Mouse (Mus musculus) CH12.LX (cell line): Measurements from ENCODE around the gene Gmfg. TPM values are rescaled to one million over a fixed set of nuclear protein-coding genes. Genes with fewer than 3 reads are reported as not detected.

ENCODE experiments used
- DNase-seq: peaks from one replicate; pipeline ENCODE4 v3.0.0-alpha.2; 2013; ENCODE audit errors: extremely low read depth
- H3K27ac ChIP-seq: 2 replicates; pipeline ENCODE4 v1.5.1; 2012; ENCODE audit warnings: low read depth, mild to moderate bottlenecking, control low read depth, moderate library complexity; ENCODE audit not compliant: insufficient read depth
- H3K27me3 ChIP-seq: replicated peaks from 2 replicates; pipeline ENCODE3; 2012; ENCODE audit warnings: inconsistent platforms
- H3K36me3 ChIP-seq, 2 experiments: replicated peaks in 1 of 2; 2 replicates each; pipeline versions ENCODE3 to v1.6.1; 2012; ENCODE audit warnings: inconsistent platforms in 1 of 2, low read length in 1 of 2, mild to moderate bottlenecking in 1 of 2, mixed read lengths in 1 of 2, moderate library complexity in 1 of 2; ENCODE audit not compliant: control insufficient read depth in 1 of 2, insufficient read depth in 1 of 2
- H3K4me1 ChIP-seq, 2 experiments: 2 replicates each; pipeline ENCODE4 v1.6.1; 2012; ENCODE audit warnings: inconsistent platforms in 1 of 2, moderate library complexity in 1 of 2; ENCODE audit not compliant: insufficient read depth in 2 of 2, control insufficient read depth in 1 of 2
- H3K4me2 ChIP-seq: 2 replicates; pipeline ENCODE4 v1.6.1; 2012; ENCODE audit warnings: low read depth, mild to moderate bottlenecking, control low read depth; ENCODE audit not compliant: poor library complexity, insufficient read depth, severe bottlenecking
- H3K4me3 ChIP-seq, 3 experiments: fragments of 150-350 bp in 1 of 3; sonication (generic) in 1 of 3; replicated peaks in 1 of 3; 2 replicates each; pipeline versions ENCODE3 to v1.5.1; 2011 to 2012; ENCODE audit warnings: low read depth in 2 of 3, low read length in 2 of 3, mild to moderate bottlenecking in 2 of 3, moderate library complexity in 2 of 3, control low read depth in 1 of 3, improper control_type of control experiment in 1 of 3, inconsistent platforms in 1 of 3, mixed read lengths in 1 of 3; ENCODE audit not compliant: poor library complexity in 1 of 3
- H3K79me2 ChIP-seq: replicated peaks from 2 replicates; pipeline ENCODE4 v1.6.1; 2012; ENCODE audit warnings: mild to moderate bottlenecking, moderate library complexity; ENCODE audit not compliant: control insufficient read depth, poor library complexity, insufficient read depth, severe bottlenecking; ENCODE audit errors: extremely low read depth
- H3K9ac ChIP-seq: 2 replicates; pipeline ENCODE4 v1.6.1; 2012; ENCODE audit warnings: low read depth, mild to moderate bottlenecking, control low read depth, moderate library complexity; ENCODE audit not compliant: insufficient read depth
- H3K9me3 ChIP-seq: replicated peaks from 2 replicates; pipeline ENCODE3; 2012; ENCODE audit warnings: low read length, inconsistent platforms, mixed read lengths
- BHLHE40 ChIP-seq: IDR thresholded peaks from 2 replicates; pipeline ENCODE4 v1.6.1; 2011; ENCODE audit warnings: mild to moderate bottlenecking, low read depth, low read length, improper control_type of control experiment
- CHD2 ChIP-seq: IDR thresholded peaks from 2 replicates; pipeline ENCODE4 v1.6.1; 2011; ENCODE audit warnings: low read length, improper control_type of control experiment
- CTCF ChIP-seq, 2 experiments: IDR thresholded peaks in 1 of 2; conservative IDR thresholded peaks in 1 of 2; 2 replicates each; pipeline ENCODE4 v1.5.1; 2011 to 2012; ENCODE audit warnings: low read depth in 2 of 2, low read length in 2 of 2, improper control_type of control experiment in 1 of 2, inconsistent platforms in 1 of 2, mild to moderate bottlenecking in 1 of 2, moderate library complexity in 1 of 2
- ELF1 ChIP-seq: IDR thresholded peaks from 2 replicates; pipeline ENCODE4 v1.6.1; 2014; ENCODE audit warnings: low read depth, mild to moderate bottlenecking, inconsistent platforms, low read length, improper control_type of control experiment
- ETS1 ChIP-seq: conservative IDR thresholded peaks from 2 replicates; pipeline ENCODE4 v1.6.1; 2012; ENCODE audit warnings: low read depth, mild to moderate bottlenecking, inconsistent platforms, low read length, improper control_type of control experiment, moderate library complexity
- JUN ChIP-seq: IDR thresholded peaks from 2 replicates; pipeline ENCODE4 v1.6.1; 2011; ENCODE audit warnings: low read depth, mild to moderate bottlenecking, low read length, improper control_type of control experiment, moderate library complexity; ENCODE audit not compliant: insufficient read depth
- JUND ChIP-seq: conservative IDR thresholded peaks from 2 replicates; pipeline ENCODE4 v1.6.1; 2011; ENCODE audit warnings: low read depth, low read length, improper control_type of control experiment
- KAT2A ChIP-seq: IDR thresholded peaks from 2 replicates; pipeline ENCODE4 v1.6.1; 2012; ENCODE audit warnings: low read length, improper control_type of control experiment, inconsistent platforms; ENCODE audit not compliant: insufficient replicate concordance
- MAFK ChIP-seq: IDR thresholded peaks from 2 replicates; pipeline ENCODE4 v1.6.1; 2011; ENCODE audit warnings: low read length, improper control_type of control experiment; ENCODE audit not compliant: insufficient replicate concordance
- MAX ChIP-seq: IDR thresholded peaks from 2 replicates; pipeline ENCODE4 v1.6.1; 2011; ENCODE audit warnings: low read length, improper control_type of control experiment
- MAZ ChIP-seq: IDR thresholded peaks from 2 replicates; pipeline ENCODE4 v1.6.1; 2012; ENCODE audit warnings: low read depth, mild to moderate bottlenecking, inconsistent platforms, low read length, improper control_type of control experiment, moderate library complexity
- NELFE ChIP-seq: IDR thresholded peaks from 2 replicates; pipeline ENCODE4 v1.6.1; 2011; ENCODE audit warnings: low read depth, low read length, improper control_type of control experiment
- POLR2A ChIP-seq: IDR thresholded peaks from 2 replicates; pipeline ENCODE4 v1.6.1; 2011; ENCODE audit warnings: low read depth, mild to moderate bottlenecking, improper control_type of control experiment, low read length
- RAD21 ChIP-seq: IDR thresholded peaks from 2 replicates; pipeline ENCODE4 v1.6.1; 2011; ENCODE audit warnings: low read depth, mild to moderate bottlenecking, low read length, improper control_type of control experiment, moderate library complexity
- RCOR1 ChIP-seq: conservative IDR thresholded peaks from 2 replicates; pipeline ENCODE4 v1.6.1; 2012; ENCODE audit warnings: low read depth, mild to moderate bottlenecking, inconsistent platforms, low read length, improper control_type of control experiment
- SMC3 ChIP-seq: IDR thresholded peaks from 2 replicates; pipeline ENCODE4 v1.6.1; 2011; ENCODE audit warnings: low read depth, low read length, improper control_type of control experiment
- TBP ChIP-seq: conservative IDR thresholded peaks from 2 replicates; pipeline ENCODE4 v1.6.1; 2011; ENCODE audit warnings: low read depth, low read length, improper control_type of control experiment
- USF1 ChIP-seq: IDR thresholded peaks from 2 replicates; pipeline ENCODE4 v1.6.1; 2014; ENCODE audit warnings: low read depth, mild to moderate bottlenecking, inconsistent platforms, low read length, improper control_type of control experiment
- USF2 ChIP-seq: conservative IDR thresholded peaks from 2 replicates; pipeline ENCODE4 v1.6.1; 2011; ENCODE audit warnings: low read depth, low read length, improper control_type of control experiment
- ZKSCAN1 ChIP-seq: IDR thresholded peaks from 2 replicates; pipeline ENCODE4 v1.6.1; 2012; ENCODE audit warnings: low read depth, inconsistent platforms, low read length, improper control_type of control experiment, borderline replicate concordance
- ZMIZ1 ChIP-seq: IDR thresholded peaks from 2 replicates; pipeline ENCODE4 v1.6.1; 2012; ENCODE audit warnings: low read depth, mild to moderate bottlenecking, inconsistent platforms, low read length, improper control_type of control experiment
- ZNF384 ChIP-seq: IDR thresholded peaks from 2 replicates; pipeline ENCODE4 v1.6.1; 2012; ENCODE audit warnings: low read depth, low read length, improper control_type of control experiment, inconsistent platforms
- dilution Hi-C: fragments of 300-500 bp; cut with MboI; formaldehyde crosslinking; loops from 2 replicates; pipeline ENCODE4 v1.14.3; 2020; ENCODE audit warnings: low sequenced_read_pairs; ENCODE audit not compliant: extremely low pct_unique_long_range_greater_than_20kb, extremely low pct_ligation_motif_present
- in situ Hi-C: fragments of 300-500 bp; cut with MboI; formaldehyde crosslinking; loops from 3 replicates; pipeline ENCODE4 v1.14.3; 2019; ENCODE audit warnings: low sequenced_read_pairs, low pct_ligation_motif_present, low pct_unique_long_range_greater_than_20kb, mixed read lengths
- polyA plus RNA-seq: library from polyadenylated mRNA; unstranded; fragments of >175 nt; gene quantifications from 2 replicates; pipeline ENCODE4 v1.2.1, GENCODE M21; 2012; ENCODE audit warnings: low read depth; ENCODE audit not compliant: insufficient read length
- total RNA-seq, 2 experiments: library from RNA; depleted of rRNA; stranded (reverse); fragments of 300-350 nt in 1 of 2; fragments of >200 nt in 1 of 2; gene quantifications; 2 replicates each; pipeline ENCODE4 v1.2.3; 2012 to 2014

The Gmfg gene
- total and polyA plus RNA-seq, 3 experiments = 45.1 to 87.9 (median 52.3) TPM

DNA sequence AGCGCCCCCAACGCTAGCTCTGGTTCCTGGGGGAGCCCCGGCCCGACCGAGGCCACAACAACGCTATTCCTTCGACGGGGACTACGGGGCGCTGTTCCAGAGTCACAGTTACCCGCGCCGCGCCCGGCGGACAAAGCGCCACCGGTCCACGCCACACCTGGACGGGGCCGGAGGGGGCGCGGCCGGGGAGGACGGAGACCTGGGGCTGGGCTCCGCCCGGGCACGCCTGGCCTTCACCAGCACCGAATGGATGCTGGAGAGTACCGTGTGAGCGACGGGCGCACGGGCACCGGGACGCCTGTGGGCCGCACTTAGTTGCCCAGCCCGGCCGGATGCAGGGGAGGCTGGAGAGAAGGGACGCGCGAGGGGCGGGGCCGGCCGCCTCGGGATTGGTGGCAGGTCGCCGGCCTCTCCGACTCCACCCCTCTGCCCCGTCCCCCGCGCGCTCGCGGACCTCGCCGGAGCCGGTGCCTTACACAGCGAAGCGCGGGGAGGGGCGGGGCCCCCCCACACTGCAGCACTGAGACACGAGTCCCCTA, 30.0 kb downstream of the Gmfg start:
- dilution Hi-C loops = no loop called here
- Histone ChIP-seq H3K27me3 (peaks cover 3% of the 10 kb centered on the region), H3K27ac (no peak overlapping the region), H3K9ac (no peak overlapping the region), H3K4me2 (no peak overlapping the region), H3K9me3 (no peaks in the 10 kb centered on the region), H3K79me2 (no peaks in the 10 kb centered on the region), H3K4me1 (peaks cover 7 to 29% of the 10 kb centered on the region in 2 experiments; a peak in 3 of 4 replicates), H3K36me3 (peaks cover 7 to 8% of the 10 kb centered on the region in 2 experiments), H3K4me3 (no peak overlapping the region)
- TF ChIP-seq BHLHE40 = no peak
- TF ChIP-seq RCOR1 = no peak
- no peak for TF ChIP-seq MAFK
- TF ChIP-seq TBP = no peak
- TF ChIP-seq MAX = no peak
- no peak for TF ChIP-seq NELFE
- no peak for TF ChIP-seq ZKSCAN1
- TF ChIP-seq ZMIZ1 = no peak
- no peak for TF ChIP-seq USF2
- no peak for TF ChIP-seq ETS1
- TF ChIP-seq ZNF384 = no peak
- no peak for TF ChIP-seq JUND
- no peak for TF ChIP-seq CHD2
- TF ChIP-seq MAZ = no peak
- no peak for TF ChIP-seq KAT2A
- no peak for TF ChIP-seq ELF1
- TF ChIP-seq JUN = no peak
- no peak for TF ChIP-seq USF1
- in situ Hi-C loops = no loop called here
- no peak for DNase-seq

GRCm38 (mm10) chr7:28476191-28476590, 38.9 kb downstream of the Gmfg start:
- in situ Hi-C loops = no loop called here
- H3K4me1 ChIP-seq = peaks cover 9 to 15% of the 10 kb centered on the region in 2 experiments; a peak in 3 of 4 replicates
- H3K36me3 ChIP-seq = no peaks in the 10 kb centered on the region
- no peak overlapping the region for H3K4me2 ChIP-seq
- H3K9ac ChIP-seq = no peak overlapping the region
- dilution Hi-C loops = no loop called here
- H3K9me3 ChIP-seq = peaks cover 2% of the 10 kb centered on the region
- no peak for DNase-seq
- TF ChIP-seq CHD2 (no peak), CTCF (conservative IDR thresholded peaks at IDR 0.05 in 1 of 2, IDR thresholded peaks at IDR 0.05 in 1 of 2; ENCODE audit: low read depth in 2 of 2, low read length in 2 of 2) (peak in 1 of 2 experiments; percentile 38; a peak in 2 of 4 replicates), ZMIZ1 (no peak), KAT2A (no peak), ELF1 (no peak), BHLHE40 (no peak), POLR2A (no peak), ZNF384 (no peak), SMC3 (peak; percentile 45), RAD21 (peak; percentile 32)
- H3K79me2 ChIP-seq = no peaks in the 10 kb centered on the region
- H3K27ac ChIP-seq = no peak overlapping the region
- H3K27me3 ChIP-seq = peaks cover 7% of the 10 kb centered on the region
- no peak overlapping the region for H3K4me3 ChIP-seq
